ENCODE assay signal across 9 mouse cellular contexts in genomic region chr1:119996798-119997581, GRCm38 (mm10). TPM values are rescaled to one million over a fixed set of nuclear protein-coding genes. Genes with fewer than 3 reads are reported as not detected.
DNase-seq lines count a peak whose midpoint lies in the region; ATAC-seq and TF ChIP-seq lines count a peak whose summit lies in the region.
"Had no signal": no experiment of that assay in that cellular context is flagged by ENCODE, and none has a peak within 500 bp of the region (broad histone marks: within the 10 kb centered on the region; RNA-seq: fewer than 3 reads in every experiment).

TSS of gene Cfap221 (minus strand) at chr1:119997234.

- H3K4me1 ChIP-seq in intestine, embryonic 16.5 days (ENCODE audit: control insufficient read depth, insufficient read depth, low read length), result 0 out of 2 replicates have a peak, but pooled peaks cover 5% of the 10 kb centered on the region
- peaks cover 9% of the 10 kb centered on the region; the same call in 1 of the 2 replicates for H3K4me1 ChIP-seq in small intestine, adult 2 months (ENCODE audit: control insufficient read depth, insufficient read depth, insufficient read length, low read length)

- 7% methylated on average over 30 of the region's 30 CpGs for WGBS in intestine, embryonic 16.5 days
- 6% methylated on average over 30 of the region's 30 CpGs for WGBS in small intestine, adult 2 months

- POLR2A ChIA-PET in Patski (lab: Charles Lee), result no interaction called here

- no peak within 1 kb of the TSS for H3K27ac ChIP-seq in gastrocnemius, adult 2 months
- H3K27ac ChIP-seq in intestine, embryonic 16.5 days (ENCODE audit: low read length), result no peak within 1 kb of the TSS
- H3K27ac ChIP-seq in small intestine, adult 2 months (ENCODE audit: insufficient read depth, low read depth, low read length), result no peak within 1 kb of the TSS

- peak; percentile 84 for ATAC-seq in Patski
- ATAC-seq in intestine, embryonic 16.5 days, result peak; percentile 97
- peak; percentile 92 for ATAC-seq in megakaryocyte-erythroid progenitor cell, adult 5-6 weeks (replicated peaks; ENCODE audit: low FRiP score, low TSS enrichment, poor library complexity, severe bottlenecking)
- ATAC-seq in erythroid progenitor cell, adult 5-6 weeks (replicated peaks; ENCODE audit: low FRiP score, poor library complexity, severe bottlenecking), result no peak

- no peaks in the 10 kb centered on the region for H3K36me3 ChIP-seq in intestine, embryonic 16.5 days (ENCODE audit: control insufficient read depth, insufficient read depth, low read length)
- H3K36me3 ChIP-seq in small intestine, adult 2 months (ENCODE audit: control insufficient read depth, insufficient read depth, low read length), result no peaks in the 10 kb centered on the region

- TF ChIP-seq POLR2A in small intestine, adult 2 months (IDR thresholded peaks at IDR 0.05; ENCODE audit: low read depth, low read length), result no peak

- in situ Hi-C loops in Patski (cut with MboI; ENCODE audit: low pct_unique_long_range_greater_than_20kb), result no loop called here

- CTCF ChIA-PET in Patski (lab: Charles Lee), result interaction anchor here (1.8 to 2.2 kb wide), 2 partner anchors 11 to 16 kb away, joined by 4 to 8 read pairs; no protein-coding TSS in a partner anchor

- H3K9ac ChIP-seq in intestine, embryonic 16.5 days (ENCODE audit: low read depth, low read length), result peak within 1 kb of the TSS; percentile 54

- DNase-seq in Patski (ENCODE audit: low read depth, low spot score), result no peak
- peak; percentile 35 for DNase-seq in c-Kit-positive CD71-positive TER-119-positive erythroid progenitor cells, embryonic 14.5 days (ENCODE audit: low spot score)
- peak; percentile 40 for DNase-seq in gastrocnemius, adult 2 months
- DNase-seq in left cerebral cortex, postnatal 36 days (ENCODE audit: low spot score in 2 of 2), result peak; percentile 64 to 65

- H3K4me3 ChIP-seq in gastrocnemius, adult 2 months, result peak within 1 kb of the TSS; percentile 67
- peak within 1 kb of the TSS; percentile 60 for H3K4me3 ChIP-seq in intestine, embryonic 16.5 days (ENCODE audit: low read length)
- peak within 1 kb of the TSS; percentile 52 for H3K4me3 ChIP-seq in small intestine, adult 2 months (ENCODE audit: low read depth, low read length)

- intact Hi-C loops in gastrocnemius, adult 2 months (cut with DNase I), result no loop called here
- intact Hi-C loops in left cerebral cortex, postnatal 36 days (cut with DNase I), result no loop called here

- no peak for TF ChIP-seq CTCF in Patski (IDR thresholded peaks at IDR 0.05)
- no peak for TF ChIP-seq CTCF in gastrocnemius, adult 2 months (IDR thresholded peaks at IDR 0.05)
- no peak for TF ChIP-seq CTCF in small intestine, adult 2 months (IDR thresholded peaks at IDR 0.05; ENCODE audit: extremely low read depth, insufficient read length, insufficient replicate concordance, low read depth, low read length)

- no peaks in the 10 kb centered on the region for H3K27me3 ChIP-seq in Patski
- no peaks in the 10 kb centered on the region for H3K27me3 ChIP-seq in intestine, embryonic 16.5 days (replicated peaks; ENCODE audit: control insufficient read depth, insufficient read depth, low read length)
- peaks cover 4% of the 10 kb centered on the region; the same call in 1 of the 2 replicates for H3K27me3 ChIP-seq in small intestine, adult 2 months (ENCODE audit: control insufficient read depth, insufficient read depth, low read length)

- H3K9me3 ChIP-seq in intestine, embryonic 16.5 days (ENCODE audit: control insufficient read depth, low read length), result no peaks in the 10 kb centered on the region

- peak within 1 kb of the TSS; percentile 84 for H3K4me2 ChIP-seq in intestine, embryonic 16.5 days (ENCODE audit: low read depth, low read length)

RNA-seq across cellular contexts. Expression of gene Cfap221, which starts in this region (rescaled TPM):
- 1.0 TPM for polyA plus RNA-seq in Patski (2021)
- not detected for total RNA-seq in gastrocnemius, adult 2 months (2021)
- not detected in 2 replicates for polyA plus RNA-seq in intestine, embryonic 16.5 days (2015; fragmentation: Nextera tagmentation; extraction: Ambion mirVana)
- total RNA-seq in left cerebral cortex, postnatal 36 days (2021), result 1 to 10 TPM in 1 of 2 experiments, under 1 TPM in 1; 0.20 to 1.0 TPM
- not detected in 2 replicates for total RNA-seq in megakaryocyte-erythroid progenitor cell, adult 5-6 weeks (2014; fragmentation: Nextera tagmentation)
- total RNA-seq in megakaryocyte-erythroid progenitor cell, adult 5-6 weeks (2017), result not detected in 2 replicates
- polyA plus RNA-seq in small intestine, adult 2 months (2012; rRNA removed), result not detected in 2 replicates
- total RNA-seq in erythroid progenitor cell, adult 5-6 weeks (2015; ENCODE audit: low replicate concordance), result not detected in 2 replicates
- not detected in 2 replicates for total RNA-seq in erythroid progenitor cell, adult 5-6 weeks (2017; ENCODE audit: low replicate concordance)
- polyA plus RNA-seq: large intestine, adult 2 months had no signal

Comparison
In these comparisons a context has a peak if more than half of its experiments do, and no peak if none do; other contexts are left out.
1. Peak in DNase-seq and H3K4me3 ChIP-seq in gastrocnemius, adult 2 months; RNA of the gene not detected or under 1 TPM.
2. Peak in ATAC-seq, H3K4me3 ChIP-seq, H3K9ac ChIP-seq and H3K4me2 ChIP-seq in intestine, embryonic 16.5 days; RNA of the gene not detected or under 1 TPM.
3. Peak in ATAC-seq in megakaryocyte-erythroid progenitor cell, adult 5-6 weeks; RNA of the gene not detected or under 1 TPM.